11 mouse cellular contexts compared by ENCODE assay signal in genomic region chr5:38388420-38388823, GRCm38 (mm10).
DNase-seq lines count a peak whose midpoint lies in the region; ATAC-seq and TF ChIP-seq lines count a peak whose summit lies in the region.
"Had no signal": no experiment of that assay in that cellular context is flagged by ENCODE, and none has a peak within 500 bp of the region (broad histone marks: within the 10 kb centered on the region; RNA-seq: fewer than 3 reads in every experiment).

No protein-coding gene starts in this region.

- WGBS in hindbrain, postnatal 0 days: 16% methylated on average over 10 of the region's 10 CpGs

- H3K27ac ChIP-seq in hindbrain, postnatal 0 days: no peak overlapping the region; the same call in 1 of the 2 replicates
- H3K27ac ChIP-seq: embryonic facial prominence, embryonic 15.5 days; heart, embryonic 13.5 days had no signal

- peaks cover 9% of the 10 kb centered on the region for H3K4me1 ChIP-seq in hindbrain, postnatal 0 days (ENCODE audit: insufficient read depth, low read length)

- ATAC-seq in hindbrain, postnatal 0 days: peak; percentile 59
- ATAC-seq in megakaryocyte progenitor cell, adult 5-6 weeks (replicated peaks; ENCODE audit: poor library complexity): no peak

- intact Hi-C loops in gastrocnemius, postnatal 14 days (cut with DNase I; ENCODE audit: low total_unique reads): no loop called here

- H3K27me3 ChIP-seq in hindbrain, postnatal 0 days (ENCODE audit: insufficient read depth, low read length): no peaks in the 10 kb centered on the region
- H3K27me3 ChIP-seq: embryonic facial prominence, embryonic 15.5 days had no signal

- H3K9me3 ChIP-seq in hindbrain, postnatal 0 days (ENCODE audit: low read length): no peaks in the 10 kb centered on the region
- H3K9me3 ChIP-seq: embryonic facial prominence, embryonic 15.5 days; G1E; heart, embryonic 13.5 days had no signal

- H3K4me2 ChIP-seq in hindbrain, postnatal 0 days (ENCODE audit: low read depth, low read length): no peak overlapping the region
- H3K4me2 ChIP-seq: embryonic facial prominence, embryonic 15.5 days; heart, embryonic 13.5 days had no signal

- no peak overlapping the region for H3K4me3 ChIP-seq in hindbrain, postnatal 0 days (ENCODE audit: low read length)
- H3K4me3 ChIP-seq: embryonic facial prominence, embryonic 15.5 days; heart, embryonic 13.5 days had no signal

- no peaks in the 10 kb centered on the region for H3K36me3 ChIP-seq in hindbrain, postnatal 0 days (ENCODE audit: insufficient read depth, low read length)
- H3K36me3 ChIP-seq: embryonic facial prominence, embryonic 15.5 days; G1E; heart, embryonic 13.5 days had no signal

- TF ChIP-seq CTCF in hindbrain, postnatal 0 days (IDR thresholded peaks at IDR 0.05; ENCODE audit: low read depth): peak; percentile 27; the same call in 1 of the 2 replicates

- DNase-seq in right cerebral cortex, postnatal 10 days (ENCODE audit: low spot score in 2 of 2): peak; percentile 55 to 60
- DNase-seq in right cerebral cortex, postnatal 25 days: no peak
- peak; percentile 72 for DNase-seq in hindbrain, postnatal 0 days (ENCODE audit: low spot score)
- DNase-seq in layer of hippocampus, postnatal 36 days: peak; percentile 70 to 73
- peak; percentile 64 for DNase-seq in retina, postnatal 1 day
- DNase-seq in ovary, postnatal 14 days (ENCODE audit: low spot score): no peak
- no peak for DNase-seq in gastrocnemius, postnatal 14 days

- no peak overlapping the region for H3K9ac ChIP-seq in hindbrain, postnatal 0 days (replicated peaks; ENCODE audit: low read length)
- H3K9ac ChIP-seq: embryonic facial prominence, embryonic 15.5 days; heart, embryonic 13.5 days had no signal

Comparison
In these comparisons a context has a peak if more than half of its experiments do, and no peak if none do; other contexts are left out.
1. DNase-seq: peak in right cerebral cortex, postnatal 10 days (2 of 2), hindbrain, postnatal 0 days (single experiment), layer of hippocampus, postnatal 36 days (2 of 2) and retina, postnatal 1 day (single experiment); none in right cerebral cortex, postnatal 25 days (single experiment), ovary, postnatal 14 days (single experiment) and gastrocnemius, postnatal 14 days (single experiment).